Comparison of ENCODE assay signal across 16 mouse cellular contexts in genomic region chr1:190088929-190089328, GRCm38 (mm10).
"Had no signal": no experiment of that assay in that cellular context is flagged by ENCODE, and none has a peak within 500 bp of the region (broad histone marks: within the 10 kb centered on the region; RNA-seq: fewer than 3 reads in every experiment).

No protein-coding gene starts in this region.

- H3K4me1 ChIP-seq: lung, embryonic 15.5 days; megakaryocyte, embryonic 14.5 days; midbrain, embryonic 13.5 days; midbrain, embryonic 15.5 days; neural tube, embryonic 12.5 days; stomach, embryonic 15.5 days had no signal

- H3K9me3 ChIP-seq: lung, embryonic 15.5 days; midbrain, embryonic 13.5 days; midbrain, embryonic 15.5 days; neural tube, embryonic 12.5 days; stomach, embryonic 15.5 days had no signal

- H3K27ac ChIP-seq: lung, embryonic 15.5 days; macrophage; midbrain, embryonic 13.5 days; midbrain, embryonic 15.5 days; neural tube, embryonic 12.5 days; stomach, embryonic 15.5 days; stomach, postnatal 0 days had no signal

- H3K36me3 ChIP-seq: lung, embryonic 15.5 days; midbrain, embryonic 13.5 days; midbrain, embryonic 15.5 days; neural tube, embryonic 12.5 days; stomach, embryonic 15.5 days had no signal

- H3K4me3 ChIP-seq: lung, embryonic 15.5 days; megakaryocyte, embryonic 14.5 days; midbrain, embryonic 13.5 days; midbrain, embryonic 15.5 days; neural tube, embryonic 12.5 days; stomach, embryonic 15.5 days had no signal

- H3K4me2 ChIP-seq: lung, embryonic 15.5 days; midbrain, embryonic 11.5 days; midbrain, embryonic 13.5 days; midbrain, embryonic 15.5 days; neural tube, embryonic 12.5 days; stomach, embryonic 15.5 days had no signal

- DNase-seq: lung, postnatal 14 days; lung, postnatal 36 days; right cerebral cortex, postnatal 14 days; thymus, adult 2 months; thymus, postnatal 25 days; thymus, postnatal 4 days had no signal

- ATAC-seq: lung, postnatal 0 days; midbrain, embryonic 13.5 days; midbrain, embryonic 15.5 days had no signal

- H3K9ac ChIP-seq: lung, embryonic 15.5 days; midbrain, embryonic 13.5 days; midbrain, embryonic 15.5 days; neural tube, embryonic 12.5 days; stomach, embryonic 15.5 days had no signal

- H3K27me3 ChIP-seq: lung, embryonic 15.5 days; megakaryocyte, embryonic 14.5 days; midbrain, embryonic 13.5 days; midbrain, embryonic 15.5 days; neural tube, embryonic 12.5 days; stomach, embryonic 15.5 days had no signal
